8 mouse cellular contexts compared by ENCODE assay signal in the genomic region with DNA sequence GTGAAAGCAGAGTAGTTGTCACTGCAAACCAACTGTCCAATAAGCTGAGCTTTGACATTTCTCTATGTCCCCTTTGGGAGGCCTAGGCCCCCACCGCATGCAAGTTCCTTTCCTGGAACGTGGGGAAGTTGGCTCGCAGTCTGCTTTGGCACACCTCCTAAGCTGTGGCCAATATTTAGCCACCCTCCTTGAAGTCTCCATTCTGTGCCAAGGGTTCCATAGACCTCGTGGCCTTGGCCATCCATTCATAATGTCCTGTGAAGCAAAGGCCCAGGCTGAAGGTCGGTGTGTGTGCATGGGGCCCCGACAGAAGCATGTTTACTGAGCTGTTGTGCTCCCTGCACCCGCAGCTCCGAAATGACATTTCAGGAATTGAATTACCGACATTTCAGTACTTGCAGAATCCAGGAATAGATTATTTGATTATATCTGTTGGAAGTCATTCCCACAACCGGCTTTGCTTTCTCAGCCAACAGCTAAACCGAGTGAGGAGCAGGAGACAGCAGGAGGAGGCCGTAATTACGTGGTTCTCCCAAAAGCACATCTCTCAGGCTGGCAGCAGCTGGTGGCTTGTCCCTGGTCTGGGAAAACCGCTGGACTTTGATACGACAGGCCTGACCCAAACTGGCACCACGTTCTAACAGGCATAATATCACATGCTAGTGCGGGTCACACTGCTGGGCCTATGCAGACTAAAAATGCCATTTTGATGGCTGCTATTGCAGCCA. TPM values are rescaled to one million over a fixed set of nuclear protein-coding genes. Genes with fewer than 3 reads are reported as not detected.
DNase-seq lines count a peak whose midpoint lies in the region; ATAC-seq and TF ChIP-seq lines count a peak whose summit lies in the region.

No protein-coding gene starts in this region.

- H3K9ac ChIP-seq in intestine, embryonic 16.5 days (ENCODE audit: low read depth, low read length) = no peak overlapping the region

- peak; percentile 97 for DNase-seq in heart, adult 11 months
- no peak for DNase-seq in heart, postnatal 25 days (ENCODE audit: low spot score)
- peak; percentile 76 to 82 for DNase-seq in cerebellum, postnatal 25 days
- peak; percentile 78 for DNase-seq in lung, postnatal 25 days (ENCODE audit: low spot score)
- no peak for DNase-seq in frontal cortex, adult 2 months (ENCODE audit: extremely low spot score in 1 of 2, low spot score in 1 of 2)

- no peak overlapping the region for H3K4me3 ChIP-seq in C2C12 (ENCODE audit: insufficient read depth, poor library complexity, severe bottlenecking)
- H3K4me3 ChIP-seq in intestine, embryonic 16.5 days (ENCODE audit: low read length) = no peak overlapping the region

- TF ChIP-seq CTCF in C2C12 (IDR thresholded peaks at IDR 0.05; ENCODE audit: control insufficient read depth, insufficient read depth, insufficient read length) = no peak

- H3K79me2 ChIP-seq in C2C12 (ENCODE audit: control insufficient read depth, insufficient read depth) = peaks cover 96% of the 10 kb centered on the region

- H3K4me2 ChIP-seq in intestine, embryonic 16.5 days (ENCODE audit: low read depth, low read length) = no peak overlapping the region

- ATAC-seq in intestine, embryonic 16.5 days = no peak
- no peak for ATAC-seq in CD4-positive, CD25-positive, alpha-beta regulatory T cell, adult 4 months

- H3ac ChIP-seq in C2C12 (ENCODE audit: control insufficient read depth, insufficient read length, low read depth) = no peak overlapping the region

- H3K79me3 ChIP-seq in C2C12 (ENCODE audit: low read depth) = peaks cover 76% of the 10 kb centered on the region

- WGBS in intestine, embryonic 16.5 days = 62% methylated on average over 17 of the region's 17 CpGs

- intact Hi-C loops in heart, postnatal 25 days (cut with DNase I) = no loop called here

- H3K9me3 ChIP-seq in intestine, embryonic 16.5 days (ENCODE audit: control insufficient read depth, low read length) = no peaks in the 10 kb centered on the region

- H3K36me3 ChIP-seq in C2C12 (ENCODE audit: control insufficient read depth, insufficient read depth) = peaks cover 12% of the 10 kb centered on the region
- no peaks in the 10 kb centered on the region for H3K36me3 ChIP-seq in intestine, embryonic 16.5 days (ENCODE audit: control insufficient read depth, insufficient read depth, low read length)

- peaks cover 38% of the 10 kb centered on the region for H3K4me1 ChIP-seq in intestine, embryonic 16.5 days (ENCODE audit: control insufficient read depth, insufficient read depth, low read length)

- H3K27me3 ChIP-seq in C2C12 (ENCODE audit: control insufficient read depth, insufficient read depth, insufficient read length) = no peaks in the 10 kb centered on the region
- H3K27me3 ChIP-seq in intestine, embryonic 16.5 days (replicated peaks; ENCODE audit: control insufficient read depth, insufficient read depth, low read length) = no peaks in the 10 kb centered on the region

- H3K27ac ChIP-seq in intestine, embryonic 16.5 days (ENCODE audit: low read length) = peak overlapping the region; percentile 9; the same call in 1 of the 2 replicates

TF ChIP-seq in C2C12, 6 proteins besides CTCF, POLR2A, EP300 and RAD21:
- peak; percentile 38 for TF ChIP-seq MYOD1 (IDR thresholded peaks at IDR 0.05; ENCODE audit: control insufficient read depth, insufficient read length, low read depth)
- no peak for TF ChIP-seq CEBPB (IDR thresholded peaks at IDR 0.05; ENCODE audit: low read depth)
- TF ChIP-seq MYOG (IDR thresholded peaks at IDR 0.05; ENCODE audit: control insufficient read depth, extremely low read depth, insufficient read length) = no peak
- no peak for TF ChIP-seq USF1 (IDR thresholded peaks at IDR 0.05; ENCODE audit: low read depth)
- no peak for TF ChIP-seq MAX (IDR thresholded peaks at IDR 0.05)

RNA-seq across cellular contexts. Expression of a gene that starts 51.1 kb away (rescaled TPM):
- 10 to 100 TPM; 15.3 to 20.8 TPM for total RNA-seq in heart, postnatal 25 days (2021)
- 114 TPM for polyA plus RNA-seq in C2C12 (2012; fragmentation: generic; extraction: Trizol)
- polyA plus RNA-seq in intestine, embryonic 16.5 days (2015; fragmentation: Nextera tagmentation; extraction: Ambion mirVana) = 48.7 and 50.3 TPM in 2 replicates
- 10 to 100 TPM; 71.5 to 87.9 TPM for polyA plus RNA-seq in CD4-positive, CD25-positive, alpha-beta regulatory T cell, adult 4 months (2017; shearing (Covaris generic))
- polyA plus RNA-seq in frontal cortex, adult 2 months (2012; rRNA removed) = 56.7 and 80.5 TPM in 2 replicates

Comparison
In these comparisons a context has a peak if more than half of its experiments do, and no peak if none do; other contexts are left out.
1. DNase-seq: peak in heart, adult 11 months (single experiment), cerebellum, postnatal 25 days (2 of 2) and lung, postnatal 25 days (single experiment); none in heart, postnatal 25 days (single experiment) and frontal cortex, adult 2 months (0 of 2).